Mouse (Mus musculus) liver, embryonic 13.5 days (tissue): ENCODE data around the gene Cpne2. TPM values are rescaled to one million over a fixed set of nuclear protein-coding genes. Genes with fewer than 3 reads are reported as not detected.

Experiments used
- ATAC-seq: fragments of 200-750 bp; cut with Nextera tagmentation; 2 replicates; pipeline ENCODE4 v1.8.0; 2017; ENCODE audit warnings: low read depth, mild to moderate bottlenecking, moderate number of reproducible peaks, moderate library complexity
- DNase-seq: peaks from one replicate; pipeline ENCODE4 v3.0.0; 2022
- H3K27ac ChIP-seq: fragments of 300-500 bp; sonication (generic); 2 replicates; pipeline ENCODE4 v1.5.1; 2015; ENCODE audit warnings: moderate library complexity, mild to moderate bottlenecking, inconsistent platforms
- H3K27me3 ChIP-seq: fragments of 300-500 bp; sonication (generic); 2 replicates; pipeline ENCODE4 v1.6.1; 2015; ENCODE audit warnings: mild to moderate bottlenecking, inconsistent platforms
- H3K36me3 ChIP-seq: fragments of 300-500 bp; sonication (generic); 2 replicates; pipeline ENCODE4 v1.6.1; 2015; ENCODE audit warnings: mild to moderate bottlenecking, inconsistent platforms
- H3K4me1 ChIP-seq: fragments of 300-500 bp; sonication (generic); replicated peaks from 2 replicates; pipeline ENCODE4 v1.6.1; 2015; ENCODE audit warnings: inconsistent platforms
- H3K4me2 ChIP-seq: fragments of 300-500 bp; sonication (generic); 2 replicates; pipeline ENCODE4 v1.6.1; 2015; ENCODE audit warnings: inconsistent platforms, mild to moderate bottlenecking, moderate library complexity
- H3K4me3 ChIP-seq: fragments of 300-500 bp; sonication (generic); replicated peaks from 2 replicates; pipeline ENCODE4 v1.5.1; 2015; ENCODE audit warnings: mild to moderate bottlenecking, inconsistent platforms
- H3K9ac ChIP-seq: fragments of 300-500 bp; sonication (generic); 2 replicates; pipeline ENCODE4 v1.6.1; 2015; ENCODE audit warnings: mild to moderate bottlenecking, inconsistent platforms
- H3K9me3 ChIP-seq: fragments of 300-500 bp; sonication (generic); replicated peaks from 2 replicates; pipeline ENCODE4 v1.6.1; 2016; ENCODE audit warnings: inconsistent platforms
- WGBS: fragments of 180-500 bp; shearing (Covaris S2); methylation state at CpG from one replicate; pipeline ENCODE4 v1.1.7; 2015; ENCODE audit not compliant: insufficient replicate concordance; 5-methylcytosine and 5-hydroxymethylcytosine counted together
- polyA plus RNA-seq: library from polyadenylated mRNA; unstranded; fragments of >200 nt; fragmentation: Nextera tagmentation; extraction: Ambion mirVana; gene quantifications from 2 replicates; pipeline ENCODE4 v1.2.1, GENCODE M21; 2015

The Cpne2 gene
- polyA plus RNA-seq, 1 experiment from 2014 or later = 2.1 TPM

- no peak for ATAC-seq
- Histone ChIP-seq H3K27ac (no peak overlapping the region), H3K4me1 (peaks cover 10% of the 10 kb centered on the region)
These were observed 13.8 kb upstream of the Cpne2 start for GRCm38 (mm10) chr8:94519021-94519420.

GRCm38 (mm10) chr8:94521481-94521880, 11.3 kb upstream of the Cpne2 start:
- no peaks in the 10 kb centered on the region for H3K36me3 ChIP-seq
- H3K27me3 ChIP-seq = peaks cover 38% of the 10 kb centered on the region
- no peak overlapping the region for H3K9ac ChIP-seq
- DNase-seq (no peak), ATAC-seq (no peak)
- no peak overlapping the region for H3K4me2 ChIP-seq
- no peaks in the 10 kb centered on the region for H3K9me3 ChIP-seq
- H3K4me1 ChIP-seq = no peaks in the 10 kb centered on the region
- no peak overlapping the region for H3K4me3 ChIP-seq
- 37% methylated on average over 4 of the region's 4 CpGs for WGBS
- no peak overlapping the region for H3K27ac ChIP-seq

More at GRCm38 (mm10) chr8:94519021-94519420, 13.8 kb upstream of the Cpne2 start:
- no peak overlapping the region for H3K4me2 ChIP-seq
- no peak for DNase-seq
- no peak overlapping the region for H3K9ac ChIP-seq
- H3K9me3 ChIP-seq = no peaks in the 10 kb centered on the region
- 71% methylated on average over 5 of the region's 5 CpGs for WGBS
- H3K36me3 ChIP-seq = no peaks in the 10 kb centered on the region
- no peak overlapping the region for H3K4me3 ChIP-seq
- peaks cover 36% of the 10 kb centered on the region for H3K27me3 ChIP-seq

DNA sequence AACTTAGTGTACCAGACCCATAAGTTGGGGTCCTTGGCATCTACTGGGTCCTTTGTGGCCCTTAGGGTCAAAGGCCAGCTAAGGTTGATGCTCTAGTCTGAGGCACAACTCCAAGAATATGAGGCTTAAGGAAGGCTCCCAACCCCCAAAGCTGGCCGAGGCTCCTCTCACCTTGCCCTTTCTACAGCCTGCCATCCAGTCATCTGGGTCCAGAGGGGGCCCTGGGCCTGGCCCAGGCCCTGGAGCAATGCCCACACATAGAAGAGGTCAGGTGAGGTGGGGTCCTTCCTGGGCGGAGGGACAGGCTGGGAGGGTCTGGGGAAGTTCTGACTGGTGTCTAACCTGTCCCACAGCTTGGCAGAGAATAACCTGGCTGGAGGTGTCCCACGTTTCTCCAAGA, 10.3 kb upstream of the Cpne2 start:
- Histone ChIP-seq H3K36me3 (no peaks in the 10 kb centered on the region), H3K4me3 (no peak overlapping the region), H3K9me3 (no peaks in the 10 kb centered on the region), H3K27me3 (peaks cover 31% of the 10 kb centered on the region), H3K9ac (no peak overlapping the region), H3K4me1 (no peaks in the 10 kb centered on the region), H3K27ac (no peak overlapping the region), H3K4me2 (no peak overlapping the region)
- WGBS = 39% methylated on average over 3 of the region's 3 CpGs
- ATAC-seq = no peak
- no peak for DNase-seq

- H3K27me3 ChIP-seq = peaks cover 23% of the 10 kb centered on the region
- no peaks in the 10 kb centered on the region for H3K36me3 ChIP-seq
- no peaks in the 10 kb centered on the region for H3K4me1 ChIP-seq
- H3K27ac ChIP-seq = no peak overlapping the region
- ATAC-seq (no peak), DNase-seq (no peak)
- H3K9me3 ChIP-seq = no peaks in the 10 kb centered on the region
- H3K4me3 ChIP-seq = no peak overlapping the region
- no peak overlapping the region for H3K4me2 ChIP-seq
- H3K9ac ChIP-seq = no peak overlapping the region
- WGBS = 54% methylated on average over 9 of the region's 9 CpGs
These were observed 8.2 kb upstream of the Cpne2 start for GRCm38 (mm10) chr8:94524554-94524953.

DNA sequence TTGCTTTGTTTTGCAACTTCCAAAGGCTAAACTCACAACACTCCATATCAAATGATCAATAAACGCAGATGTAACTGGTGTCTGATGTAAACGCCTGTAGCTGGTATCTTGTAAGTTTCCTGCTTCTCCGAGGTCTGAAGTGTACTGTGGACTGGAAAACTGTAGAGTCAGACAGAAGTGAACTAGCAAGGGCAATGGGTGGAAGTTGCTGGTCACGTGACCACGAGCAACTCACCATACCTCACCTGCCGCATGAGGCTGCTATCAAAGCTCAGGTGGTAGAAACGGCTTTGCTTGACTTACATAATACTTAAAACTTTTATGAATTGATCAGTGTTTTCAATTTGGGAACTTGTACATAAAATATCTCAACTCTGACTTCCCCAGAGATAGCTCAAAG, 5.6 kb upstream of the Cpne2 start:
- ATAC-seq (no peak), DNase-seq (no peak)
- H3K4me1 ChIP-seq = no peaks in the 10 kb centered on the region
- WGBS = 55% methylated on average over 7 of the region's 7 CpGs
- H3K4me2 ChIP-seq = no peak overlapping the region
- H3K4me3 ChIP-seq = no peak overlapping the region
- peaks cover 37% of the 10 kb centered on the region for H3K27me3 ChIP-seq
- H3K36me3 ChIP-seq = no peaks in the 10 kb centered on the region
- H3K9me3 ChIP-seq = no peaks in the 10 kb centered on the region
- no peak overlapping the region for H3K9ac ChIP-seq
- no peak overlapping the region for H3K27ac ChIP-seq

DNA sequence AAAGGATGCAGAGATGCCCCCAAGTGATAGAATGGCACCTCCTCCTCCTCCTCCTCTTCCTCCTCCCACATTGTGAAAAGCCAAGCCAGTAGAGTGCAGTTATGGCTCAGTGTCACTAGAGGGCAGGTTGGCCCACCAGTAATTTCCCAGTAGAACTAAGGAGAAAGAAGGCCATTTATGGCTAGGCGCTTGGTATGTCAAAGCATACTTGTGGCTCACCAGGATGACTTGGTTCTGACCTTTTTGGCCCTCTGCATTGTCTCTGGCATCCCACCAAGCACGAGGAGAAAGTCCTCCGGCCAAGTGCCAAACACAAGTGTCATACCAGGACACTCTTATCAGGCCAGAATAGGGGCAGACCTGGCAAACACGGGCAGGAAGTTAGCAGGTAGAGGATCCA, 4.5 kb upstream of the Cpne2 start:
- peaks cover 7% of the 10 kb centered on the region; the same call in 1 of the 2 replicates for H3K4me1 ChIP-seq
- ATAC-seq (no peak), DNase-seq (peak; percentile 11)
- H3K4me3 ChIP-seq = no peak overlapping the region
- peaks cover 38% of the 10 kb centered on the region for H3K27me3 ChIP-seq
- H3K9me3 ChIP-seq = no peaks in the 10 kb centered on the region
- no peak overlapping the region for H3K9ac ChIP-seq
- no peak overlapping the region for H3K27ac ChIP-seq
- no peaks in the 10 kb centered on the region for H3K36me3 ChIP-seq
- H3K4me2 ChIP-seq = no peak overlapping the region
- 42% methylated on average over 4 of the region's 4 CpGs for WGBS

DNA sequence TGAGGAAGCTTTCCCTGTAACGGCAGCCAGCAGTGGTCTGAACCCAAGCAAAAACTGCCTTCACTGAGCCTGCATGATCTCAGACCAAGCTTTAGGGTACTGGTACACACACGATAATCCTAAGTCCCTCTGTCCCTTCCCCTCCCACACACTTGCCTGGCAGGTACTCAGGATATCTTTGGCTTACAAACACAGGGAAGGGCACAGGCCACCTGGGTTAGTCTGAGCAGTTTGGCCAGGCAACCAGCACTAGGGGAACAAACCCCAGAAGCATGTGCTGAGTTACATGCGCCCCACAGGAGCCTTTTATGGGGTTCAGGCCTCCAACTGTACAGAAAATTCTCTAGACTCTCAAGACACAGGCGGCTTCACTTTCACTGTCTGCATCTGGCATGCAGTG, 2.9 kb upstream of the Cpne2 start:
- no peaks in the 10 kb centered on the region for H3K9me3 ChIP-seq
- H3K27me3 ChIP-seq = peaks cover 52% of the 10 kb centered on the region
- no peak for ATAC-seq
- 46% methylated on average over 4 of the region's 4 CpGs for WGBS
- H3K4me1 ChIP-seq = peaks cover 7% of the 10 kb centered on the region; the same call in 1 of the 2 replicates
- no peak overlapping the region for H3K4me2 ChIP-seq
- no peak overlapping the region for H3K27ac ChIP-seq
- no peak overlapping the region for H3K4me3 ChIP-seq
- no peak for DNase-seq
- H3K36me3 ChIP-seq = no peaks in the 10 kb centered on the region
- H3K9ac ChIP-seq = no peak overlapping the region

GRCm38 (mm10) chr8:94530643-94531042, 2.1 kb upstream of the Cpne2 start:
- H3K27me3 ChIP-seq = peaks cover 59% of the 10 kb centered on the region
- WGBS = 68% methylated on average over 4 of the region's 4 CpGs

DNA sequence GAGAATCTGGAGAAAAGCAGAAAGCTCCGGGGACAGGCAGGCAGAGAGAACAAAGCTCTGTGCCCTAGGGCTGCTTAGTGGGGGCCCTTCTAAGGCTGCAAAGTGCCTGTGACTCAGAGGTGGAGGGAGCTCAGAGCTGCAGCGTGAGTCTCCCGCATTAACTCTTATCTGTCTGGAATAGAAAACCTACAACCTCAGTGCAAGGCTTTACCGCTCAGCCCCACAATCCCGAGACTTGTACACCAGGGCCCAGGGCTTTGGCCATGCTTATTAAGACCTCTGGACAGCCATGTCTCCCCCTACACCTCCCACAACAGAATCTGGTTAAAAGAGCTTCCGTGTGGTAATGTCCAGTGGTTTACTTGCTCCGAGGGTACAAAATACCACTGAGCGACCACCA, 790 bp upstream of the Cpne2 start:
- ATAC-seq (no peak), DNase-seq (no peak)

More at GRCm38 (mm10) chr8:94530643-94531042, 2.1 kb upstream of the Cpne2 start:
- no peak overlapping the region for H3K4me3 ChIP-seq
- DNase-seq (no peak), ATAC-seq (no peak)
- H3K4me2 ChIP-seq = no peak overlapping the region
- H3K4me1 ChIP-seq = peaks cover 7% of the 10 kb centered on the region; the same call in 1 of the 2 replicates
- no peaks in the 10 kb centered on the region for H3K36me3 ChIP-seq
- H3K9me3 ChIP-seq = no peaks in the 10 kb centered on the region
- no peak overlapping the region for H3K27ac ChIP-seq
- no peak overlapping the region for H3K9ac ChIP-seq

DNA sequence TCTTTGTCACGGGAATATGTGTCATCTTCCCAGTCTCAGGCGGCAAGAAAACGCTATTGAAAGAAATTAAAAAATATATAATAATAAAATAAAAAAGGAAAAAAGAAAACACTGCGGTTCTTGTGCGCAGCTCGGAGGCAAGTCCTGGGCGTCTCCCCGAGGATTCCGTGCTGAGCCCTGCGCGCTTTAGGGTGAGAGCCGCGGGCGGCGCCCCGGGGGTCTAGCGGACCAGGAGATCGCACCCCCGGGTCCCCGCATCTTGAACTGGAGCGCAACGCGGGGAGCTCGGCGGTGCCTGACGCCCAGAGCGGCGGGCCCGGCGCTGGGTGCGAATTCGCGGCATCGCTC, 291 bp upstream of the Cpne2 start:
- Histone ChIP-seq H3K27ac (no peak overlapping the region), H3K36me3 (no peaks in the 10 kb centered on the region), H3K9me3 (no peaks in the 10 kb centered on the region), H3K4me2 (peak overlapping the region; percentile 71), H3K27me3 (peaks cover 74% of the 10 kb centered on the region), H3K9ac (no peak overlapping the region), H3K4me1 (peaks cover 7% of the 10 kb centered on the region; the same call in 1 of the 2 replicates), H3K4me3 (peak overlapping the region; percentile 59)
- no peak for ATAC-seq
- under 1% methylated on average over 33 of the region's 34 CpGs for WGBS
- no peak for DNase-seq

More for the DNA sequence above, 790 bp upstream of the Cpne2 start:
- Histone ChIP-seq H3K36me3 (no peaks in the 10 kb centered on the region), H3K27me3 (peaks cover 71% of the 10 kb centered on the region), H3K4me2 (peak overlapping the region; percentile 71), H3K9me3 (no peaks in the 10 kb centered on the region), H3K9ac (no peak overlapping the region), H3K27ac (no peak overlapping the region), H3K4me3 (peak overlapping the region; percentile 59; the same call in 1 of the 2 replicates), H3K4me1 (peaks cover 7% of the 10 kb centered on the region; the same call in 1 of the 2 replicates)
- 6% methylated on average over 8 of the region's 8 CpGs for WGBS

DNA sequence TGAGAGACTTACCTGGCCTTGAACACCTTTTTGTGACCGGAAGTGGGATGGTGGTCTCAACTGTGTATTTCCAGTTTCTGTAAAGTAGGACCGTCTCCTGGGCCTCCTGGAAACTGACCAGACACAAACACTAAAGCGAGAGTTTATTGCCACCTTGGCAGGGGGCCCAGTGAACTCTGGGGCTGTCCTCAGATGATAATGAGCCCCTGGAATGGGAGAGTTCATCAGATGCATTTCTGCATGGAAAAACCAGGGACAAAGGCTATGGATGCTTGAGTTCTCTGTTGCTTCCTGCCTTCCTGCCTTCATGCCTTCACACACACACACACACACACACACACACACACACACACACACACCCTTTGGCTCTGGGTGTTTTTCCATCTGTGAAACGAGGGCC, 1.8 kb downstream of the Cpne2 start:
- no peak for DNase-seq
- Histone ChIP-seq H3K27me3 (peaks cover 74% of the 10 kb centered on the region), H3K4me1 (peaks cover 7% of the 10 kb centered on the region; the same call in 1 of the 2 replicates), H3K36me3 (no peaks in the 10 kb centered on the region), H3K9me3 (no peaks in the 10 kb centered on the region), H3K27ac (no peak overlapping the region), H3K4me2 (no peak overlapping the region), H3K9ac (no peak overlapping the region), H3K4me3 (no peak overlapping the region)
- 47% methylated on average over 4 of the region's 4 CpGs for WGBS
- no peak for ATAC-seq

- Histone ChIP-seq H3K9me3 (no peaks in the 10 kb centered on the region), H3K27me3 (peaks cover 65% of the 10 kb centered on the region), H3K4me3 (no peak overlapping the region), H3K4me2 (no peak overlapping the region), H3K27ac (no peak overlapping the region), H3K4me1 (peaks cover 7% of the 10 kb centered on the region; the same call in 1 of the 2 replicates), H3K36me3 (no peaks in the 10 kb centered on the region), H3K9ac (no peak overlapping the region)
- no peak for DNase-seq
- ATAC-seq = no peak
- 67% methylated on average over 7 of the region's 7 CpGs for WGBS
These were observed 2.8 kb downstream of the Cpne2 start for GRCm38 (mm10) chr8:94535631-94536030.
